ENCODE assay signal across 9 mouse cellular contexts in genomic region chr16:30034521-30034920, GRCm38 (mm10). TPM values are rescaled to one million over a fixed set of nuclear protein-coding genes. Genes with fewer than 3 reads are reported as not detected.
A peak's percentile ranks its signal among the peaks of the same experiment; 100 is the strongest.
DNase-seq lines count a peak whose midpoint lies in the region; ATAC-seq lines count a peak whose summit lies in the region.
"Had no signal": no experiment of that assay in that cellular context is flagged by ENCODE, and none has a peak within 500 bp of the region (broad histone marks: within the 10 kb centered on the region; RNA-seq: fewer than 3 reads in every experiment).

No protein-coding gene starts in this region.

- WGBS in forebrain, embryonic 10.5 days = 66% methylated on average over 6 of the region's 6 CpGs
- 64% methylated on average over 6 of the region's 6 CpGs for WGBS in forebrain, embryonic 14.5 days
- 32% methylated on average over 6 of the region's 6 CpGs for WGBS in heart, embryonic 16.5 days

- no peaks in the 10 kb centered on the region for H3K9me3 ChIP-seq in forebrain, embryonic 10.5 days
- no peaks in the 10 kb centered on the region for H3K9me3 ChIP-seq in forebrain, embryonic 14.5 days (replicated peaks; ENCODE audit: control insufficient read depth, low read length)
- H3K9me3 ChIP-seq in heart, embryonic 16.5 days (replicated peaks; ENCODE audit: control insufficient read depth, low read length) = no peaks in the 10 kb centered on the region

- peak overlapping the region; percentile 71 for H3K27ac ChIP-seq in forebrain, embryonic 10.5 days
- no peak overlapping the region for H3K27ac ChIP-seq in forebrain, embryonic 14.5 days (ENCODE audit: low read depth, low read length)
- no peak overlapping the region for H3K27ac ChIP-seq in heart, embryonic 16.5 days (ENCODE audit: low read length)

- peaks cover 59% of the 10 kb centered on the region for H3K4me1 ChIP-seq in forebrain, embryonic 10.5 days
- peaks cover 13% of the 10 kb centered on the region for H3K4me1 ChIP-seq in forebrain, embryonic 14.5 days (ENCODE audit: control insufficient read depth, insufficient read depth, low read length)
- H3K4me1 ChIP-seq in heart, embryonic 16.5 days (ENCODE audit: control insufficient read depth, insufficient read depth, low read length) = peaks cover 11% of the 10 kb centered on the region

- DNase-seq in forebrain, embryonic 10.5 days (ENCODE audit: extremely low spot score, low spot score) = no peak
- DNase-seq in forebrain, embryonic 14.5 days (ENCODE audit: low spot score) = no peak
- peak; percentile 57 for DNase-seq in NIH3T3 (ENCODE audit: low read depth)
- DNase-seq in kidney, postnatal 4 days = peak; percentile 47 to 65
- no peak for DNase-seq in right cerebral cortex, postnatal 10 days (ENCODE audit: low spot score in 2 of 2)
- DNase-seq: liver, postnatal 0 days had no signal

- H3K4me2 ChIP-seq in forebrain, embryonic 14.5 days (ENCODE audit: low read length) = no peak overlapping the region
- H3K4me2 ChIP-seq in heart, embryonic 16.5 days (ENCODE audit: low read depth, low read length) = no peak overlapping the region

- H3K4me3 ChIP-seq in forebrain, embryonic 10.5 days = no peak overlapping the region
- H3K4me3 ChIP-seq in forebrain, embryonic 14.5 days (ENCODE audit: low read depth, low read length) = no peak overlapping the region
- H3K4me3 ChIP-seq in heart, embryonic 16.5 days (ENCODE audit: low read length) = no peak overlapping the region

- ATAC-seq in forebrain, embryonic 14.5 days = no peak
- ATAC-seq in heart, embryonic 16.5 days (replicated peaks; ENCODE audit: extremely low read depth, insufficient read depth, low FRiP score) = peak; percentile 39
- no peak for ATAC-seq in erythroid progenitor cell, adult 5-6 weeks (replicated peaks; ENCODE audit: low FRiP score, poor library complexity, severe bottlenecking)
- no peak for ATAC-seq in megakaryocyte-erythroid progenitor cell, adult 5-6 weeks (replicated peaks; ENCODE audit: low FRiP score, low TSS enrichment, poor library complexity, severe bottlenecking)
- ATAC-seq: liver, postnatal 0 days had no signal

- no peak overlapping the region for H3K9ac ChIP-seq in forebrain, embryonic 14.5 days (ENCODE audit: low read length)
- no peak overlapping the region for H3K9ac ChIP-seq in heart, embryonic 16.5 days (ENCODE audit: low read length)
- H3K9ac ChIP-seq: liver, postnatal 0 days had no signal

- H3K27me3 ChIP-seq in forebrain, embryonic 10.5 days (ENCODE audit: poor library complexity, severe bottlenecking) = peaks cover 78% of the 10 kb centered on the region
- H3K27me3 ChIP-seq in forebrain, embryonic 14.5 days (replicated peaks; ENCODE audit: control insufficient read depth, insufficient read depth, low read length) = no peaks in the 10 kb centered on the region
- H3K27me3 ChIP-seq in heart, embryonic 16.5 days (ENCODE audit: control insufficient read depth, insufficient read depth, low read length) = no peaks in the 10 kb centered on the region

- no peaks in the 10 kb centered on the region for H3K36me3 ChIP-seq in forebrain, embryonic 10.5 days (replicated peaks)
- no peaks in the 10 kb centered on the region for H3K36me3 ChIP-seq in forebrain, embryonic 14.5 days (ENCODE audit: control insufficient read depth, insufficient read depth, low read length)
- H3K36me3 ChIP-seq in heart, embryonic 16.5 days (ENCODE audit: control insufficient read depth, insufficient read depth) = no peaks in the 10 kb centered on the region

RNA-seq across cellular contexts. Expression of gene Hes1, which starts 29.7 kb away (rescaled TPM):
- 42.5 and 49.0 TPM in 2 replicates for polyA plus RNA-seq in forebrain, embryonic 10.5 days (2016; fragmentation: Nextera tagmentation; extraction: Ambion mirVana)
- 15.2 and 20.5 TPM in 2 replicates for polyA plus RNA-seq in forebrain, embryonic 14.5 days (2014; fragmentation: Nextera tagmentation; extraction: Ambion mirVana)
- 19.1 and 23.8 TPM in 2 replicates for polyA plus RNA-seq in heart, embryonic 16.5 days (2015; fragmentation: Nextera tagmentation; extraction: Ambion mirVana)
- 1.8 TPM in 1 of 2 replicates, not detected in the other for total RNA-seq in erythroid progenitor cell, adult 5-6 weeks (2015; ENCODE audit: low replicate concordance)
- 2.1 TPM in 1 of 2 replicates, not detected in the other for total RNA-seq in erythroid progenitor cell, adult 5-6 weeks (2017; ENCODE audit: low replicate concordance)
- 1.5 and 6.9 TPM in 2 replicates for total RNA-seq in megakaryocyte-erythroid progenitor cell, adult 5-6 weeks (2014; fragmentation: Nextera tagmentation)
- 2.9 and 5.1 TPM in 2 replicates for total RNA-seq in megakaryocyte-erythroid progenitor cell, adult 5-6 weeks (2017)

Comparison
In these comparisons a context has a peak if more than half of its experiments do, and no peak if none do; other contexts are left out.
1. DNase-seq: peak in NIH3T3 (single experiment) and kidney, postnatal 4 days (2 of 2); none in forebrain, embryonic 10.5 days (single experiment), forebrain, embryonic 14.5 days (single experiment) and right cerebral cortex, postnatal 10 days (0 of 2).